Mouse (Mus musculus) cerebellum, adult 2 months (tissue): ENCODE measurements around the gene 4930512M02Rik.

Experiments
- CTCF ChIP-seq: fragments of 200-500 bp; IDR thresholded peaks from 2 replicates; pipeline ENCODE4 v1.5.1; 2011; ENCODE audit warnings: low read depth, mild to moderate bottlenecking, control low read depth, low read length, moderate library complexity, borderline replicate concordance; ENCODE audit not compliant: insufficient read depth
- POLR2A ChIP-seq: fragments of 200-500 bp; IDR thresholded peaks from 2 replicates; pipeline ENCODE4 v1.6.1; 2011; ENCODE audit warnings: low read length, control low read depth, borderline replicate concordance; ENCODE audit not compliant: insufficient read depth

DNA sequence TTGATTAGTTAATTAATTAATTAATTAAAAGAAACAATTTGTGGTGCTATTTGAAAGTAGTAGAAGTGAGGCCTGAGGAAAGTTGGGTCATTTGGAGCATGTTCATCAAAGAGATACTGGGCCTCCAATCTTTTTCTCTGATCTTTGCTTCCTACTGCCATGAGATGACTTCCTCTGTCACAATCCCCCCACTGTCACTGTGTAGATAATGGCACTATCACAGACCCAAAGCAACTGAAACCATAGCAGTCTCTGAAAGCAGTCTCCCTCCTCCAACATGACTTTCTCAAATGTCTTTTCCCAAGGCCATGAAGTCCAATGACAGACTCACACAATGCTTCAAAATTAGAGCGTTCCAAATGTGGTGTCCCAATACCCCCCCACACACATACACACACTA is 41.2 kb downstream of the 4930512M02Rik start:
- no peak for TF ChIP-seq POLR2A
- TF ChIP-seq CTCF, result no peak
